Mouse (Mus musculus) liver, embryonic 16.5 days (tissue): ENCODE measurements around the gene Kcnq4. TPM values are rescaled to one million over a fixed set of nuclear protein-coding genes. Genes with fewer than 3 reads are reported as not detected.

Source experiments
- ATAC-seq: fragments of 200-750 bp; cut with Nextera tagmentation; 2 replicates; pipeline ENCODE4 v1.8.0; 2017; ENCODE audit warnings: low read depth, mild to moderate bottlenecking, moderate number of reproducible peaks, moderate library complexity
- H3K27ac ChIP-seq: fragments of 300-500 bp; sonication (generic); 2 replicates; pipeline ENCODE4 v1.5.1; 2014; ENCODE audit warnings: mild to moderate bottlenecking, low read length
- H3K27me3 ChIP-seq: fragments of 300-500 bp; sonication (generic); 2 replicates; pipeline ENCODE4 v1.6.1; 2014; ENCODE audit warnings: low read depth, low read length, mixed read lengths; ENCODE audit not compliant: control insufficient read depth, insufficient read depth
- H3K36me3 ChIP-seq: fragments of 300-500 bp; sonication (generic); 2 replicates; pipeline ENCODE4 v1.6.1; 2014; ENCODE audit warnings: mild to moderate bottlenecking; ENCODE audit not compliant: control insufficient read depth, insufficient read depth
- H3K4me1 ChIP-seq: fragments of 300-500 bp; sonication (generic); 2 replicates; pipeline ENCODE4 v1.6.1; 2014; ENCODE audit warnings: low read depth, low read length, mixed read lengths; ENCODE audit not compliant: control insufficient read depth
- H3K4me2 ChIP-seq: fragments of 300-500 bp; sonication (generic); 2 replicates; pipeline ENCODE4 v1.6.1; 2014; ENCODE audit warnings: low read depth, low read length, mixed read lengths
- H3K4me3 ChIP-seq: fragments of 300-500 bp; sonication (generic); 2 replicates; pipeline ENCODE4 v1.5.1; 2014; ENCODE audit warnings: low read depth, mild to moderate bottlenecking, low read length
- H3K9ac ChIP-seq: fragments of 300-500 bp; sonication (generic); 2 replicates; pipeline ENCODE4 v1.6.1; 2014; ENCODE audit warnings: low read depth, low read length
- H3K9me3 ChIP-seq: fragments of 300-500 bp; sonication (generic); replicated peaks from 2 replicates; pipeline ENCODE4 v1.6.1; 2016; ENCODE audit warnings: low read length; ENCODE audit not compliant: control insufficient read depth
- WGBS: fragments of 180-500 bp; shearing (Covaris S2); extraction: QIAGEN DNeasy Blood & Tissue Kit; methylation state at CpG from one replicate; pipeline ENCODE4 v1.1.7; 2014; ENCODE audit not compliant: insufficient replicate concordance; 5-methylcytosine and 5-hydroxymethylcytosine counted together
- polyA plus RNA-seq: library from polyadenylated mRNA; unstranded; fragments of >200 nt; fragmentation: Nextera tagmentation; extraction: Ambion mirVana; gene quantifications from 2 replicates; pipeline ENCODE4 v1.2.1, GENCODE M21; 2015

Gene Kcnq4
- polyA plus RNA-seq, 1 experiment from 2014 or later = 0.14 TPM

DNA sequence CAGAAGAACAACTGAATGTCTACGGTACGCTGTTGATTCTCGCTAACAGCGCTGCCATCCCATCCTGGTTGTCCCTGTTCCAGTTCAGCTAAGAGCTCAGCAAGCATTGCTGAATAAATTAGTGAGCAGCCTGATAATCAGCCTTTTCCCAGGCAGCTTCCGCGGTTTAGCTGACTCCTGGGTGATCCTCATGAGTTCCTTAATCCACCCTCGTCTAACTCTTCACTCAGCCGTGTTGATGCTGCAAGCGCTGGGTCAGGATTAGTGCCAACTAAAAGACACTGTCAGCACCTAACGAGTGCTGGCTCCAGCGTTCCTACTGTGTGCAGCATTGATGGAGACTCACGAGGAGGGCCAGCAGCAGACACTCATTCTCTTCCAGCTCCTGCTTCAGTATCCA is 77.4 kb downstream of the Kcnq4 start:
- Histone ChIP-seq H3K27me3 (no peaks in the 10 kb centered on the region), H3K4me1 (peaks cover 55% of the 10 kb centered on the region), H3K9ac (no peak overlapping the region), H3K9me3 (no peaks in the 10 kb centered on the region), H3K4me3 (no peak overlapping the region), H3K36me3 (no peaks in the 10 kb centered on the region), H3K4me2 (no peak overlapping the region), H3K27ac (peak overlapping the region; percentile 39; the same call in 1 of the 2 replicates)
- ATAC-seq = no peak
- 50% methylated on average over 12 of the region's 12 CpGs for WGBS

DNA sequence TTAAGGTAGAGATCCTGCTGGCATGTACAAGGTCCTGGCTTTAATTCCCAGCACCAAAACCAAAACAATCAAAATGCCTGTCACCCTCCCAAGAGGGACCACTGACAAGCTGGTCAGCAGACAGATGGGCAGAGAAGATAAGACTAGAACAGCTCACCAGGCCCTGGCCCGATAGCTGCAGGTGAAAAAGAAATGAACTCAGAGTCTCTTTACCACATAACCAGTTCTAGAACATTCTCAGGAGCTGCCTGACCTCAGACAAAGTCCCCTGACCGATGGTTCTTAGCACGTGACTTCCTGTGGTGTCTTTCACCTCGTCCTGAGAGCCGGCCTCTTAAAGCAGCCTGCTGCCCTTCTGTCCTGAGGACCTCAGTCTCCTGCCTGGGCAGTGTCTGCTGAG is 78.8 kb downstream of the Kcnq4 start:
- ATAC-seq = no peak
- peak overlapping the region; percentile 19; the same call in 1 of the 2 replicates for H3K27ac ChIP-seq
- H3K27me3 ChIP-seq = no peaks in the 10 kb centered on the region

DNA sequence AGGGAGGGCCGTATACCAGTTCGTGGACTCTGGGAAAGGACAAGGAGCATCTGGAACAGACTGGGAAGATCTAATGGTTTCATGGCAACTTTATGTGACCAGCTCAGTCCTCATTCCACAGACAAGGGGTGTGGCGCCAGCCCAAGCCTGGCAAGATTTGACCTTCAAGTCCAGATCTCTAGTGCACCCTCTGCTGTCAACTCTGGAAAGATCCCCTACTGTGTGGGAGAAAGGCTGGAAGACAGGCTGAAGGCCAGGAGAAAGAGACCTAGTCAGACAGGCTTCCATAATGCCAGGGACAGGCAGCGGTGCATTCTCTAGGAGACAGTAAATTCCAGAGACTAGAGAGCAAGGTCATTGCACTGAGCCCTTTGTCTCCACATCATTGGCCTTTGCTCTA is 79.9 kb downstream of the Kcnq4 start:
- whole genome bisulfite sequencing = 76% methylated on average over 4 of the region's 4 CpGs
- H3K9ac ChIP-seq = peak overlapping the region; percentile 93

More for the DNA sequence above, 78.8 kb downstream of the Kcnq4 start:
- Histone ChIP-seq H3K4me3 (no peak overlapping the region), H3K9ac (no peak overlapping the region), H3K36me3 (no peaks in the 10 kb centered on the region), H3K4me1 (peaks cover 60% of the 10 kb centered on the region), H3K9me3 (no peaks in the 10 kb centered on the region), H3K4me2 (no peak overlapping the region)
- WGBS = 46% methylated on average over 5 of the region's 5 CpGs

DNA sequence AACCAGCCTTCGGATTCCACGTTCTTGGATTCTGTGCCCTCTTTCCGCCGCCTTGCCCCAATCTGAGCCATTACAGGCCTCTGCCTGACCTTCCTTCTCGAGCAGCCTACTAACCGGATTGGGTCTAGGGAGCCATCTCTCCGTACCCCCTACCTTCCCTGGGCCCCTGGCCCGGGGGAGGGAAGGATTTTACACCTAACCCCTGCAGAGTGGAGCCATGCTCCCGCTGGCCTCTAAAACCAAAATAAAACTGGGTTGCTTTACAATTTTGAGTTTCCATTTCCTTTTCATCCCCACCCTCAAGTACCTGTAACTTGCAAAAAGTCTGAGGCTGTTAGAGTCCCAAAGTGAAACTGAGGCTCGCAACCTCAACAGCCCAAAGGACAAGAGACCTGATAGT is 80.9 kb downstream of the Kcnq4 start:
- H3K27me3 ChIP-seq = no peaks in the 10 kb centered on the region
- H3K4me1 ChIP-seq = peaks cover 54% of the 10 kb centered on the region
- no peaks in the 10 kb centered on the region for H3K9me3 ChIP-seq
- ATAC-seq = no peak
- peak overlapping the region; percentile 95 for H3K4me2 ChIP-seq
- H3K27ac ChIP-seq = peak overlapping the region; percentile 84
- H3K4me3 ChIP-seq = peak overlapping the region; percentile 94
- WGBS = 11% methylated on average over 10 of the region's 10 CpGs
- no peaks in the 10 kb centered on the region for H3K36me3 ChIP-seq
- H3K9ac ChIP-seq = peak overlapping the region; percentile 93

More for the DNA sequence above, 79.9 kb downstream of the Kcnq4 start:
- Histone ChIP-seq H3K9me3 (no peaks in the 10 kb centered on the region), H3K4me2 (peak overlapping the region; percentile 95), H3K27me3 (no peaks in the 10 kb centered on the region), H3K4me3 (peak overlapping the region; percentile 94), H3K4me1 (peaks cover 56% of the 10 kb centered on the region), H3K36me3 (no peaks in the 10 kb centered on the region), H3K27ac (peak overlapping the region; percentile 84)
- no peak for ATAC-seq

DNA sequence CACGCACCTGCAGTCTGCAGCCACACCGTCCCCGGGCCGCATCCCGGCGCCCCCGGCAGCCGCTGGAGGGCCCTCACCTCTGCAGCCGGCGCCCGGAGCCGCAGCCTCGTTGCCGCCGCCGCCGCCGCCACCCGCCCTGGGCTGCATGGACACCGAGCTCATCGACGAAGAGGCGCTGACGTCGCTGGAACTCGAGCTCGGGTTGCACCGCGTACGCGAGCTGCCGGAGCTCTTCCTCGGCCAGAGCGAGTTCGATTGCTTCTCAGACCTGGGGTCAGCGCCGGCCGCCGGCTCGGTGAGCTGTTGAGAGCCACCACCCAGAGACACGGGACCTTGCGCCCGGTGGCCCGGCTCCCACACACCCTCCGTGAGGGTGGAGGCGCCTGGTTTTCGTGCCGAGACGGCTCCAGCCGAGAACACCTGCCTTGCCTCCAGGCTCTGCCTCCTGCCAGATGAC is 81.3 kb downstream of the Kcnq4 start:
- Histone ChIP-seq H3K9me3 (no peaks in the 10 kb centered on the region), H3K27me3 (no peaks in the 10 kb centered on the region), H3K27ac (peak overlapping the region; percentile 84), H3K36me3 (no peaks in the 10 kb centered on the region), H3K4me3 (peak overlapping the region; percentile 94), H3K9ac (peak overlapping the region; percentile 93), H3K4me1 (peaks cover 59% of the 10 kb centered on the region), H3K4me2 (peak overlapping the region; percentile 95)
- peak; percentile 42 for ATAC-seq
- WGBS = under 1% methylated on average over 47 of the region's 50 CpGs

DNA sequence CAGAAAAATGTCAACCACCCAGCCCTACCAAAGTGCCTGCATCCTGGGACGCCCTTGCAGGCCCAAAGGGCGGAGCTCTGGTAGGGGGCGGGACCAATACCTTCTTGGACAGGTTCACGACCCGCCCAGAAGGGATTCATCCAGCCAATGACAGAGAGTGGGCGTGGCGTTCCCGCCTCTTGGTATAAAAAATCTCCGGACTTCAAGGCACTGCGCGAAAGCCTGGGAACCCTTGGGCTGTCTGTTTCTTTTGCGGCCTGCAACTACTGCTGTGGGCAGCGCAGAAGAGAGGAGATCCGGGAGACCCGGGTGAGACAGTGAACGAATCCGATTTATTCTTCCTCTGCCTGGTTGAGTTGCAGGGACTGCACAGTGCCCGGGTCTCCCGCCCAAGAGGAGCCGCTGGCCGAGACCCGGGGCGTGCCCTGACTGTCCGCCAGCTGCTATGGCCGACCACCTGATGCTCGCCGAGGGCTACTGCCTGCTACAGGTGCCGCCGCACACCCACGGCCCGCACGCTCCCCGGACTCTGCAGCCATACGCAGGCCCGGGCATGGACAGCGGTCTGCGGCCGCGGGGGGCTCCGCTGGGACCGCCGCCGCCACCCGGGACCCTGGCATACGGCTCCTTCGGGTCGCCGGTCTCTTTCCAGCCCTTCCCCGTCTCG is 81.9 kb downstream of the Kcnq4 start, which contains the start of gene Cited4:
Gene Cited4, plus strand, starts transcription at position 215 of the 667 bp plus-strand sequence.
- H3K4me2 ChIP-seq = peak within 1 kb of the TSS; percentile 95
- H3K4me1 ChIP-seq = peaks cover 61% of the 10 kb centered on the region
- H3K27me3 ChIP-seq = no peaks in the 10 kb centered on the region
- ATAC-seq = peak; percentile 88
- peak within 1 kb of the TSS; percentile 84 for H3K27ac ChIP-seq
- peak within 1 kb of the TSS; percentile 94 for H3K4me3 ChIP-seq
- H3K36me3 ChIP-seq = no peaks in the 10 kb centered on the region
- WGBS = under 1% methylated on average over 50 of the region's 50 CpGs
- H3K9me3 ChIP-seq = no peaks in the 10 kb centered on the region
- H3K9ac ChIP-seq = peak within 1 kb of the TSS; percentile 93

DNA sequence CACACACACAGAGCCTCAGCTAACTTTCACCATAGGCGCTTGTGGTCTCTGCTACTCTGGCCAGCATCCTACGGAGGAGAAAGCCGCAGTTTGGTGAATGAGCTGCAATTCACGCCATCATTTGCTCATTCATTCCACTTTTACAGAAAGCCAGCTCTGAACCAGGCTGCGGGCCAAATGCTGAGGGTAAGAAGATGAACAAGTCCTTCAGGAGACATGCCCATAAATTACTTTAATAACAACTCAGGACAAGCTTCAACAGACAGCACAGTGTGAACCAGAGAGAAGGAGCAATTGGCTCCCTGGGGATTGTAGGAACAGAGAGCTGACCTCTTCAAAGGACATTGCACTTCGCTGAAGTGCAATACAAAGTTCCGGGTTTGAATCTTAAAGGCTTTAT is 82.6 kb downstream of the Kcnq4 start:
- H3K4me2 ChIP-seq = peak overlapping the region; percentile 47
- no peak for ATAC-seq
- H3K4me1 ChIP-seq = peaks cover 55% of the 10 kb centered on the region
- H3K9ac ChIP-seq = peak overlapping the region; percentile 30
- H3K27me3 ChIP-seq = no peaks in the 10 kb centered on the region
- H3K36me3 ChIP-seq = no peaks in the 10 kb centered on the region
- WGBS = 44% methylated on average over 7 of the region's 7 CpGs
- H3K27ac ChIP-seq = peak overlapping the region; percentile 81
- H3K4me3 ChIP-seq = no peak overlapping the region
- H3K9me3 ChIP-seq = no peaks in the 10 kb centered on the region

DNA sequence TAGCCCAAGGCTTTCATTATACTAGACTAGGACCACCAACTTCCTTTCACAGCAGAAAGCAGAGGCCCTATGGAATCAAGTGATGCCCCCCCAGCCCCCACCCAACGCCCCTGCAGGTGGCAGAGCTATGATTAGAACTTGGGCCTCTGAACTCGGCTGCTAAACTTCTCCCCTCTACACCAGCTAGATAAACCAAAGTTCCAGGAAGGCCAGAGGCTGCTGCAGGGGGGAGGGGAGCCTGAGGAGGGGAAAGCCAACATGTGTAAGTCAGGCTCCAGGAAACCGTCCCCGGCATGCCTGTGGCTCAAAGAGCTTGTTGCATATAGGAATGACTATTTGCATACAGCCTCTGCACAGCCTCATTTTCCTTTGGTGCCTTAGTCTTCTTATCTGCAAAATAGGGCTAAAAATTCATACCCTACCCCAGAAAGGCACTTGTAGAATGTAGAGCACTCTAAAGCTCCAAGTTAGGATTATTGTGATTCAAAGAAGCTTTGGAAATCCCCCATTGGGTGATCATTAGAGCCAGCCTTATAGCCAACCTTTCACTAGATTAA is 83.2 kb downstream of the Kcnq4 start:
- peaks cover 51% of the 10 kb centered on the region for H3K4me1 ChIP-seq
- 15% methylated on average over 4 of the region's 4 CpGs for WGBS
- peak overlapping the region; percentile 18; the same call in 1 of the 2 replicates for H3K4me3 ChIP-seq
- peak; percentile 44 for ATAC-seq
- no peaks in the 10 kb centered on the region for H3K36me3 ChIP-seq
- peak overlapping the region; percentile 25 for H3K9ac ChIP-seq
- no peaks in the 10 kb centered on the region for H3K9me3 ChIP-seq
- H3K27me3 ChIP-seq = no peaks in the 10 kb centered on the region
- peak overlapping the region; percentile 81 for H3K27ac ChIP-seq
- H3K4me2 ChIP-seq = peak overlapping the region; percentile 44

DNA sequence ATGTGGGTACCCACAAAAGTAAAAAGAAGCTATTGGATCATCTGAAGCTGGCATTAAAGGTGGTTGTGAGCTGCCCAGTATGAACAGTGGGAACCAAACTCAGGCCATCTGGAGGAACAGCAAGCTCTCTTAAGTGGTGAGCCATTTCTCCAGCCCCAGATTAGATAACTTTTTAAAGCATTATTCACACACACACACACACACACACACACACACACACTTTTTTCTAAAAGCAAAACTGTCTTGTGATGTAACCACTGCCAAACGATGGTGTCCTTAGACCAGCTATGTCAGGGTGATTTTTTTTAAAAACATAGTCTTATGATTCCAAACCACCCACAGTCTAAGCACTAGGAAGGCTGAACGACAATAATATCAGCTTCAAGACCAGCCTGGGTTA is 83.8 kb downstream of the Kcnq4 start:
- Histone ChIP-seq H3K4me3 (peak overlapping the region; percentile 18; the same call in 1 of the 2 replicates), H3K9me3 (no peaks in the 10 kb centered on the region), H3K4me1 (peaks cover 48% of the 10 kb centered on the region), H3K27me3 (no peaks in the 10 kb centered on the region), H3K27ac (peak overlapping the region; percentile 81), H3K4me2 (peak overlapping the region; percentile 44), H3K36me3 (no peaks in the 10 kb centered on the region), H3K9ac (peak overlapping the region; percentile 25; the same call in 1 of the 2 replicates)
- no peak for ATAC-seq
- WGBS = 25% methylated on average over 2 of the region's 2 CpGs
